Mouse (Mus musculus) forebrain, embryonic 11.5 days (tissue): ENCODE measurements at regions not wholly inside any gene's neighbourhood (a gene's known extent, or its start where the extent isn't known, plus 50 kb on each side); places are given as distances from the start of the nearest gene placed in this dataset.

Experiments
- ATAC-seq: fragments of 200-750 bp; cut with Nextera tagmentation; replicated peaks from 2 replicates; pipeline ENCODE4 v1.8.0; 2017; ENCODE audit warnings: moderate TSS enrichment; ENCODE audit not compliant: low FRiP score
- DNase-seq: peaks from one replicate; pipeline ENCODE4 v3.0.0-alpha.2; 2017; ENCODE audit warnings: low spot score
- H3K27ac ChIP-seq: fragments of 300-500 bp; sonication (generic); 2 replicates; pipeline ENCODE4 v1.5.1; 2014; ENCODE audit warnings: low read depth, low read length
- H3K27me3 ChIP-seq: fragments of 300-500 bp; sonication (generic); 2 replicates; pipeline ENCODE4 v1.6.1; 2014; ENCODE audit warnings: mild to moderate bottlenecking, low read length, mixed read lengths; ENCODE audit not compliant: control insufficient read depth, insufficient read depth
- H3K36me3 ChIP-seq: fragments of 300-500 bp; sonication (generic); 2 replicates; pipeline ENCODE4 v1.6.1; 2014; ENCODE audit warnings: mild to moderate bottlenecking, low read length, moderate library complexity, mixed read lengths; ENCODE audit not compliant: control insufficient read depth, insufficient read depth
- H3K4me1 ChIP-seq: fragments of 300-500 bp; sonication (generic); replicated peaks from 2 replicates; pipeline ENCODE4 v1.6.1; 2014; ENCODE audit warnings: low read length, mixed read lengths; ENCODE audit not compliant: control insufficient read depth, insufficient read depth
- H3K4me2 ChIP-seq: fragments of 300-500 bp; sonication (generic); 2 replicates; pipeline ENCODE4 v1.6.1; 2014; ENCODE audit warnings: low read depth, mild to moderate bottlenecking, low read length, moderate library complexity, mixed read lengths; ENCODE audit not compliant: severe bottlenecking
- H3K4me3 ChIP-seq: fragments of 300-500 bp; sonication (generic); 2 replicates; pipeline ENCODE4 v1.5.1; 2014; ENCODE audit warnings: low read depth, low read length
- H3K9ac ChIP-seq: fragments of 300-500 bp; sonication (generic); 2 replicates; pipeline ENCODE4 v1.6.1; 2014; ENCODE audit warnings: low read length
- H3K9me3 ChIP-seq: fragments of 300-500 bp; sonication (generic); 2 replicates; pipeline ENCODE4 v1.6.1; 2016; ENCODE audit warnings: low read length, mixed read lengths; ENCODE audit not compliant: control insufficient read depth
- WGBS: fragments of 180-500 bp; shearing (Covaris S2); extraction: QIAGEN DNeasy Blood & Tissue Kit; methylation state at CpG from one replicate; pipeline ENCODE4 v1.1.7; 2014; 5-methylcytosine and 5-hydroxymethylcytosine counted together

DNA sequence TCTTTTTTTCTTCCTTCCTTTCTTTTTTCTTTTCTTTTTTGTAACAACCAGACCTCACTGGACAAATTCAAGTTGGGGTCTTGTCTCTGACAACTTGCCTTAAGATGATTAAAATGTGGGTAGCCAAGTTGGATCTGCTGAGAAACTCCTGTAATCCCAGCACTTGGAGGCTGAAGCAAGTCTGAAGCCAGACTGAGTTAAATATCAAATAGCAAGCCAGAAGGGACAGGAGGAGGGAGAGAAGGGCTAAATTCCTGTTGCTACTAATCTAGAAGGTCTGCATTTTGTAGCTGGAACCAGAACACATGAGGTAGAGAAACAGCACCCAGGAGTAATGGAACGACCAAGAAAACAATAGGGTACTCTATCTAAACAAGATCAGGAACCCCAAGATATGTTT, 67.7 kb upstream of the Col1a2 start:
- no peak overlapping the region for H3K4me2 ChIP-seq
- H3K9me3 ChIP-seq: no peaks in the 10 kb centered on the region
- 89% methylated on average over 1 of the region's 1 CpGs for WGBS
- no peak overlapping the region for H3K4me3 ChIP-seq
- H3K36me3 ChIP-seq: no peaks in the 10 kb centered on the region
- no peaks in the 10 kb centered on the region for H3K27me3 ChIP-seq
- DNase-seq (no peak), ATAC-seq (no peak)
- no peak overlapping the region for H3K27ac ChIP-seq
- H3K4me1 ChIP-seq: no peaks in the 10 kb centered on the region
- no peak overlapping the region for H3K9ac ChIP-seq

DNA sequence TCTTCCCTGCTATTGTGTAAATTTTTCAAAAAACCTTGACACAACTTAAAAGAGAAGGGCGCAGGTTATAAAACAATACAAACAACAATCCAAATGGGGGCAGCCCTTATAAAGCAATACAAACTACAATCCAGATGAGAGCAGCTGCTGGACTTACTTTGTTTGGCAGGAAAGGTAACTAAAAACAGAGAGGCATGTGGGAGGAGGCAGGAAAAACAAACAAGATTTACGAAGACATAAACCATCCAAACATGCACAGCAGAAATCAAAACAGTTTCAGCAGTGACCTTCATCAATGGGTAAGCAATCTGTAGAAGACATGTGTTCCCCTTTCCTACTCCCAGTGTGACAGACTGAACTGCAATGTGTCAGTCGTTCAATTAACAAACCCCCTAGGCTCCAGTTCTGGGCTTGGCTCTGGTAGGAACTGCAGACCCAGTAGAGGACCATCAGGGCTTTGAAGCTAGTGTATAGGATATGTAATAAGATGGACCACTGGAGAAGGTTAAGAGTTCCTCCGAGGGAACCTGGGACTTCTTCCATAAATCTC, 62.9 kb upstream of the Col1a2 start:
- no peaks in the 10 kb centered on the region for H3K36me3 ChIP-seq
- no peaks in the 10 kb centered on the region for H3K4me1 ChIP-seq
- no peak for ATAC-seq
- no peaks in the 10 kb centered on the region for H3K9me3 ChIP-seq
- H3K27ac ChIP-seq: no peak overlapping the region
- no peak for DNase-seq
- H3K27me3 ChIP-seq: no peaks in the 10 kb centered on the region
- 85% methylated on average over 4 of the region's 4 CpGs for WGBS
- no peak overlapping the region for H3K4me2 ChIP-seq
- H3K4me3 ChIP-seq: no peak overlapping the region
- H3K9ac ChIP-seq: no peak overlapping the region

DNA sequence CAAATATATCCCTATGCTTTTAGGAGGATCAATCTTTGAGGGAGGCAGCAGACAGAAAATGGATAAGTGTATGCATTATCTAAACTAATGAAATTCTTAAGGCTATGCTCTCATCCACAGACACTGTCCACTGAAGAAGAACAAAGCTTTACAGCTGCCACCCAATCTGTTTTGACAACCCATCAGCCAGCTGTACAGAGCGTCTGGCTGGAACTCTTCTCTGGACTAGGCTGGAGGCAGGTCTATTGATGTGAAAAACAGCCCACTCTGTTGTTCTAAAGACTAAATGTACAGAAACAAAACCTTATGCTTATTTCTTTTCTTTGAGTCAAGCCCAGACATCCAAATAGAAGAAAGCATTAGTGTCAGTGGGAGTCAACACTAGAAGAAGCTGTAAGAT, 58.7 kb upstream of the Col1a2 start:
- 33% methylated on average over 1 of the region's 1 CpGs for WGBS
- Histone ChIP-seq H3K9ac (no peak overlapping the region), H3K27ac (no peak overlapping the region), H3K4me1 (no peaks in the 10 kb centered on the region), H3K36me3 (no peaks in the 10 kb centered on the region), H3K9me3 (no peaks in the 10 kb centered on the region), H3K27me3 (no peaks in the 10 kb centered on the region), H3K4me2 (no peak overlapping the region), H3K4me3 (no peak overlapping the region)
- DNase-seq: no peak
- no peak for ATAC-seq

DNA sequence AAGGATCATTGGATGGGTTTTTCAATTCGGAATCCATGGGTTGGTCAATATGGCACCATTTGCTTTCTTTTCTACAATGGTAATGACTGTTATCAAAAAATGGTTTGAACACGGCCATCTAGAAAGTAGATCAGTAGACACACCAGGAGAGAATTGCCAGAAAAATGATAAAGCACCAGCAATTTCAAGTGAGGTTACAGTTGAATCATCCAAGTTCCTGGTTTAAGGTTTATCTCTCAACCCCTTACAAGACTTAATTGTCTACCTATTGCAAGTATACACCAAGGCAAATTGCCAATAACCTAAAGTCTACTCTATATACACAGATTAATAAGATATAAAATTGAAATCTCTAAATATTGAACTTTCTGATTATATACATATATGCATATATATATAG, 53.4 kb upstream of the Col1a2 start:
- 90% methylated on average over 2 of the region's 2 CpGs for WGBS
- Histone ChIP-seq H3K9me3 (no peaks in the 10 kb centered on the region), H3K36me3 (no peaks in the 10 kb centered on the region), H3K4me1 (peaks cover 6% of the 10 kb centered on the region; the same call in 1 of the 2 replicates), H3K27ac (no peak overlapping the region), H3K27me3 (no peaks in the 10 kb centered on the region), H3K4me3 (no peak overlapping the region), H3K9ac (no peak overlapping the region), H3K4me2 (no peak overlapping the region)
- DNase-seq (no peak), ATAC-seq (no peak)
